Mouse (Mus musculus) megakaryocyte, embryonic 14.5 days (primary cell): Measurements from ENCODE around the gene Olfr1118. TPM values are rescaled to one million over a fixed set of nuclear protein-coding genes. Genes with fewer than 3 reads are reported as not detected.
"Not testable (repeated sequence)": the region's sequence is repeated elsewhere in the genome, so short reads cannot be mapped to it uniquely, and the experiment has no call there.

Experiments used
- H3K27me3 ChIP-seq: replicated peaks from 2 replicates; pipeline ENCODE3; 2012; ENCODE audit warnings: inconsistent platforms
- H3K36me3 ChIP-seq: replicated peaks from 2 replicates; pipeline ENCODE3; 2012; ENCODE audit warnings: low read length, inconsistent platforms, mixed read lengths
- H3K4me1 ChIP-seq: 2 replicates; pipeline ENCODE4 v1.6.1; 2012; ENCODE audit warnings: inconsistent platforms
- H3K4me3 ChIP-seq: replicated peaks from 2 replicates; pipeline ENCODE3; 2012; ENCODE audit warnings: moderate library complexity, mild to moderate bottlenecking, inconsistent platforms
- H3K9me3 ChIP-seq: 2 replicates; pipeline ENCODE4 v1.6.1; 2012; ENCODE audit warnings: inconsistent platforms
- FLI1 ChIP-seq: IDR thresholded peaks from 2 replicates; pipeline ENCODE4 v1.6.1; 2012; ENCODE audit warnings: low read length, inconsistent platforms, mixed read lengths
- GATA1 ChIP-seq: IDR thresholded peaks from 3 replicates; pipeline ENCODE4 v1.6.1; 2012; ENCODE audit warnings: mixed read lengths, low read length, inconsistent platforms, borderline replicate concordance
- polyA plus RNA-seq: library from polyadenylated mRNA; stranded (reverse); fragments of >175 nt; gene quantifications from 2 replicates; pipeline ENCODE4 v1.2.3, GENCODE M21; 2012; ENCODE audit warnings: low replicate concordance; ENCODE audit not compliant: insufficient read depth

The Olfr1118 gene
- polyA plus RNA-seq, result 0.43 TPM in 1 of 2 replicates, not detected in the other

DNA sequence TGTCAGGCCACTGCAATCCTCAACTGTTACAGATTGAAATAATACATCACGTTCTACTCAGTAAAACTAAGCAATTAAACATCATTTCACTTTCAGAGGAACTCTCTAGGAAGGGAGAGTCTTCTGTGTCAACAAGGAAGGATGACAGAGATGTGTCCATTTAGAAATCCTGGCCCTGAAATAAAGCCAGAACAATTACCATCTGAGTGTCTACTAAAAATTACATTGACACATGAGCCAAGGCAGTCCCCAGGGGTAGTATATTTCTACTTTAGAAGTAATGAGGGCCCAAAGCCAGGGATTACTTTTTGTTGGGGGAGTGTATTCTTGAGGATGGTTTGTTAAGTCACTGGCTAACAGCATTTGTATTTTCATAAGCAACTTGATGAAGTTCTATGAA lies at the start of gene Olfr1118:
TSS of gene Olfr1118 (plus strand) at position 301 of the 400 bp plus-strand sequence.
- Histone ChIP-seq H3K36me3 (no peaks in the 10 kb centered on the region), H3K27me3 (no peaks in the 10 kb centered on the region), H3K4me1 (no peaks in the 10 kb centered on the region), H3K4me3 (no peak within 1 kb of the TSS), H3K9me3 (peaks cover 3% of the 10 kb centered on the region; the same call in 1 of the 2 replicates)
- no peak for TF ChIP-seq GATA1
- no peak for TF ChIP-seq FLI1

DNA sequence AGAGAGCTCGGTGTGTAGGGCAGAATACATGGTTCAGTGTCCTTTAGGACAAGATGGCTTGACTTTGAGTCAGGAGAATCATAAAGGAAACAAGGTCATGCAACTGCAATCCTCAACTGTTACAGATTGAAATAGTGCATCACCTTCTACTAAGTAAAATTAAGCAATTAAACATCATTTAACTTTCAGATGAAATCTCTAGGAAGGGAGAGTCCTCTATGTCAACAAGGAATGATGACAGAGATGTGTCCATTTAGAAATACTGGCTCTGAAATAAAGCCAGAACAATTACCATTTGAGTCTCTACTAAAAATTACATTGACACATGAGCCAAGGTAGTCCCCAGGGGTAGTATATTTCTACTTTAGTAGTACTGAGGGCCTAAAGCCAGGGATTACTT lies 40.1 kb upstream of the Olfr1118 start, which contains the start of gene Olfr1116:
TSS of gene Olfr1116 (plus strand) at position 301 of the 400 bp plus-strand sequence.
- no peak within 1 kb of the TSS for H3K4me3 ChIP-seq
- H3K9me3 ChIP-seq, result no peaks in the 10 kb centered on the region
- no peak for TF ChIP-seq GATA1
- TF ChIP-seq FLI1, result no peak
- H3K27me3 ChIP-seq, result no peaks in the 10 kb centered on the region
- H3K4me1 ChIP-seq, result no peaks in the 10 kb centered on the region
- H3K36me3 ChIP-seq, result no peaks in the 10 kb centered on the region

DNA sequence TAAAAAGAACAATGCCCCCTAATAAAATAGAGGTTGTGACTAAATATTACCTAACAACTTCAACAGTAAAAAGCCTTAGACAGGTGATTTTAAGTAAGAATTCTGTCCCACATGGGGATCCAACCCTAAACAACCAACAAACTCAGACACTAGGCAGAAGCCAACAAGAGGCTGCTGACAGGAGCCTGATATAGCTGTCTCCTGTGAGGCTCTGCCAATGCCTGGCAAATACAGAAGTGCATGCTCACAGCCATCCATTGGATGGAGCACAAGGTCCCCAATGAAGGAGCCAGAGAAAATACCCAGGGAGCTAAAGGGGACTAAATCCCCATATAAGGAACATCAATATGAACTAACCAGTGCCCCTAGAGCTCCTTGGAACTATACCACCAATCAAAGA lies 13.4 kb upstream of the Olfr1118 start:
- not testable (repeated sequence) for H3K9me3 ChIP-seq, H3K36me3 ChIP-seq, H3K27me3 ChIP-seq, H3K4me1 ChIP-seq, H3K4me3 ChIP-seq

DNA sequence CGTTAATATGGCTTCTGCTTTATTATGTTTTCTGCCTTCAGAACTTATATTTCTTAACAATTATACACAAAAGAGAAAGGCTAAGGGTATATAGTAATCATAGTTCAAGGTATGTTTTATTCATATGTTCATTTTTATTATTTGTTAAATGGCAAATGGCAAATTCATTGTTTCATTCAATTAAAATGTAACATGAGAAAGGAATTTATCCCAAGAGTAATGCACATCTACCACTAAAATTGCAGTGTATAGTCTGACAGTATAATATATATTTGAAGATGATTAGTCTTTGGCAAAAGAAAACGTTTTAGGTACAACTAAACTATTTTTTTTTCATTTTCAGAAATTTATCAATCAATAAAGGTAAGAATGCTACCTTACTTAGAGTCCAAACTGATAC lies 47.1 kb downstream of the Olfr1118 start, which contains the start of gene Olfr1120:
TSS of gene Olfr1120 (plus strand) at position 301 of the 400 bp plus-strand sequence.
- Histone ChIP-seq H3K4me3 (no peak within 1 kb of the TSS), H3K36me3 (no peaks in the 10 kb centered on the region), H3K9me3 (no peaks in the 10 kb centered on the region), H3K4me1 (no peaks in the 10 kb centered on the region), H3K27me3 (no peaks in the 10 kb centered on the region)
- no peak for TF ChIP-seq GATA1
- TF ChIP-seq FLI1, result no peak

DNA sequence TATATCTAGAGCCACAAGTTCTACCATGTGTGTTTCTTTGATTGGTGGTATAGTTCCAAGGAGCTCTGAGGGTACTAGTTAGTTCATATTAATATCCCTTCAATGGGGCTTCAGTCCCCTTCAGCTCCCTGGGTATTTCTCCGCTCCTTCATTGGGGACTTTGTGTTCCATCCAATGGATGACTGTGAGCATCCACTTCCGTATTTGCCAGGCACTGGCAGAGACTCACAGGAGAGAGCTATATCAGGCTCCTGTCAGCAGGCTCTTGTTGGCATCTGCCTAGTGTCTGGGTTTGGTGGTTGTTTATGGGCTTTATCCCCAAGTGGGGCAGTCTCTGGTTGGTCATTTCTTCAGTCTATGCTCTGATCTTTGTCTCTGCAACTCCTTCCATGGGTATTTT lies 52.7 kb downstream of the Olfr1118 start:
- H3K4me3 ChIP-seq, H3K27me3 ChIP-seq, H3K4me1 ChIP-seq, H3K36me3 ChIP-seq, H3K9me3 ChIP-seq: not testable (repeated sequence)

Other genes starting within 250 kb of the Olfr1118 start
- gene Olfr1107, start 231.8 kb upstream of the Olfr1118 start, polyA plus RNA-seq, result not detected in 2 replicates
- gene Olfr1109, start 211.6 kb upstream of the Olfr1118 start, polyA plus RNA-seq, result not detected in 2 replicates
- not detected in 2 replicates for gene Olfr259, start 193.0 kb upstream of the Olfr1118 start, polyA plus RNA-seq
- gene Olfr1110, start 167.3 kb upstream of the Olfr1118 start, polyA plus RNA-seq, result not detected in 2 replicates
- not detected in 2 replicates for gene Olfr1111, start 155.0 kb upstream of the Olfr1118 start, polyA plus RNA-seq
- gene Olfr1112, start 119.8 kb upstream of the Olfr1118 start, polyA plus RNA-seq, result not detected in 2 replicates
- gene Olfr1113, start 98.6 kb upstream of the Olfr1118 start, polyA plus RNA-seq, result not detected in 2 replicates
- not detected in 2 replicates for gene Olfr1115, start 59.6 kb upstream of the Olfr1118 start, polyA plus RNA-seq
- not detected in 2 replicates for gene Olfr1116, start 40.0 kb upstream of the Olfr1118 start, polyA plus RNA-seq
- not detected in 2 replicates for gene Olfr1120, start 47.2 kb downstream of the Olfr1118 start, polyA plus RNA-seq
- gene Olfr1121, start 62.3 kb downstream of the Olfr1118 start, polyA plus RNA-seq, result not detected in 2 replicates
- not detected in 2 replicates for gene Olfr1122, start 78.3 kb downstream of the Olfr1118 start, polyA plus RNA-seq
- not detected in 2 replicates for gene Olfr1123, start 109.1 kb downstream of the Olfr1118 start, polyA plus RNA-seq
- gene Olfr1124, start 122.7 kb downstream of the Olfr1118 start, polyA plus RNA-seq, result not detected in 2 replicates
- not detected in 2 replicates for gene Olfr1126, start 146.4 kb downstream of the Olfr1118 start, polyA plus RNA-seq
- not detected in 2 replicates for gene Pramel7, start 189.5 kb downstream of the Olfr1118 start, polyA plus RNA-seq
- not detected in 2 replicates for gene Pramel6, start 199.0 kb downstream of the Olfr1118 start, polyA plus RNA-seq
- gene Olfr153, start 224.2 kb downstream of the Olfr1118 start, polyA plus RNA-seq, result not detected in 2 replicates
- not detected in 2 replicates for gene Olfr1128, start 238.0 kb downstream of the Olfr1118 start, polyA plus RNA-seq